Mouse (Mus musculus): ENCODE measurements at regions not wholly inside any gene's neighbourhood (a gene's known extent, or its start where the extent isn't known, plus 50 kb on each side); places are given as distances from the start of the nearest gene placed in this dataset.

GRCm38 (mm10) chr8:87137412-87137811 lies 252.4 kb upstream of the N4bp1 start:
- TF ChIP-seq CTCF (conservative IDR thresholded peaks at IDR 0.05 in 1 of 2, IDR thresholded peaks at IDR 0.05 in 1 of 2; ENCODE audit: low read depth in 2 of 2, low read length in 2 of 2) (no peak), RAD21 (IDR thresholded peaks at IDR 0.05; ENCODE audit: low read depth, low read length) (no peak; the same call in 1 of the 2 replicates), MAZ (IDR thresholded peaks at IDR 0.05; ENCODE audit: low read depth, low read length) (no peak), NRF1 (IDR thresholded peaks at IDR 0.05; ENCODE audit: low read depth, low read length) (no peak), ELF1 (IDR thresholded peaks at IDR 0.05; ENCODE audit: low read depth, low read length) (no peak), POLR2A (IDR thresholded peaks at IDR 0.05; ENCODE audit: low read depth, low read length) (no peak), UBTF (IDR thresholded peaks at IDR 0.05; ENCODE audit: low read depth, low read length) (no peak), CHD1 (IDR thresholded peaks at IDR 0.05; ENCODE audit: low read depth, low read length) (no peak)
